Mouse (Mus musculus): ENCODE measurements around the gene Htr1f.

- TF ChIP-seq CTCF (IDR thresholded peaks at IDR 0.05; ENCODE audit: extremely low read depth, insufficient read length, insufficient replicate concordance, low read depth, low read length) (no peak), POLR2A (IDR thresholded peaks at IDR 0.05; ENCODE audit: low read depth, low read length) (no peak)
These were observed 86.9 kb downstream of the Htr1f start for GRCm38 (mm10) chr16:65018710-65019109.
